Mouse (Mus musculus) spleen, adult 2 months (tissue): ENCODE measurements around the gene Sfn. TPM values are rescaled to one million over a fixed set of nuclear protein-coding genes. Genes with fewer than 3 reads are reported as not detected.

Source experiments
- DNase-seq, 2 experiments: peaks; one replicate each; pipeline versions ENCODE4 v3.0.0 to v3.0.0-alpha.2; 2012 to 2021; ENCODE audit warnings: low spot score in 2 of 2, low read depth in 1 of 2
- H3K27ac ChIP-seq: fragments of 200-500 bp; 2 replicates; pipeline ENCODE4 v1.5.1; 2012; ENCODE audit warnings: low read length, inconsistent platforms; ENCODE audit not compliant: insufficient read depth
- H3K27me3 ChIP-seq: fragments of 200-500 bp; 2 replicates; pipeline ENCODE4 v1.6.1; 2012; ENCODE audit warnings: mild to moderate bottlenecking, moderate library complexity, low read length, inconsistent platforms; ENCODE audit not compliant: control insufficient read depth, insufficient read depth
- H3K36me3 ChIP-seq: fragments of 200-500 bp; 2 replicates; pipeline ENCODE4 v1.6.1; 2012; ENCODE audit warnings: mild to moderate bottlenecking, low read length, inconsistent platforms; ENCODE audit not compliant: control insufficient read depth, insufficient read depth
- H3K4me1 ChIP-seq: fragments of 200-500 bp; 2 replicates; pipeline ENCODE4 v1.6.1; 2011; ENCODE audit warnings: inconsistent platforms; ENCODE audit not compliant: control insufficient read depth, insufficient read depth, insufficient read length
- H3K4me3 ChIP-seq: fragments of 200-500 bp; 2 replicates; pipeline ENCODE4 v1.5.1; 2011; ENCODE audit warnings: mild to moderate bottlenecking, inconsistent platforms; ENCODE audit not compliant: insufficient read depth, insufficient read length; ENCODE audit errors: extremely low read depth
- CTCF ChIP-seq: fragments of 200-500 bp; IDR thresholded peaks from 2 replicates; pipeline ENCODE4 v1.5.1; 2011; ENCODE audit warnings: mild to moderate bottlenecking, inconsistent platforms; ENCODE audit not compliant: insufficient read depth, insufficient read length, insufficient replicate concordance; ENCODE audit errors: extremely low read depth
- POLR2A ChIP-seq: fragments of 200-500 bp; IDR thresholded peaks from 2 replicates; pipeline ENCODE4 v1.6.1; 2011; ENCODE audit warnings: low read depth, low read length, inconsistent platforms
- WGBS: fragments of 180-500 bp; shearing (Covaris S2); methylation state at CpG from one replicate; pipeline ENCODE4 v1.1.7; 2018; 5-methylcytosine and 5-hydroxymethylcytosine counted together
- polyA plus RNA-seq: library from polyadenylated mRNA; depleted of rRNA; stranded (reverse); fragments of >200 nt; gene quantifications from 2 replicates; pipeline ENCODE4 v1.2.3, GENCODE M21; 2012

The Sfn gene
- polyA plus RNA-seq, 1 experiment, result 15.5 TPM

DNA sequence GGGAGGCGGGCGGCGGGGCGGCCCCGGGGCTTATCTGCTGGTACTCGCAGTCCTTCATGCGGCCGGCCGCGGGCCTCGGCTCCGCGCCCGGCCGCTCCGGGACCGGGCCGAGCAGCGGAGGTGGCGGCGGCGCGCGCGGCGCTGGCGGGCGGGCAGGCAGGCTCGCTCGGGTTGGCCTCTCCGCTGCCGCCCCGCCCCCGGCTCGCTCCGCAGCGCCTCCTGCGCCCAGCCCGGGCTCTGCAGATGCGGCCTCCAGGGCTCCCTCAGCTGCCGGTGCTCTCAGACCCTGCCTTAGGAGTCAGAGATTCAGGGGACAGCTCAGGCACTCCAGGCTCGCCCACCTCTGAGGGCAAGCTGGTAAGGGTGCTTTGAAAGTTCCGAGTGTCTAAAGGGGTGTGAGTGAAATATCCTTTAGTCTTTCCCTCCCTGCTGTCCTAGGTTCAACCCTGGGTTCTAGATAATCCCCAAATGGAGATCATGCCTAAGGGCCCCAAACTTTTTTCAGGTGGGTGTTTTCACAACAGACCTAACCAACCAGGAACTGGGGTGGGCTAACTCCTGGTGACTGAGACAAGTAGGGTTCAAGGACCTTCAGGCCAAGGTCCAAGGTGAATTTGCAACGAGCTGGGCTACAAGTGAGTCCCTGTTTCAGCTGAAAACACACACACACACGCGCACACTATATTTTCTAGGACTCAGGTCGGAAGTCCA lies 31.5 kb upstream of the Sfn start:
- H3K4me3 ChIP-seq, result peak overlapping the region; percentile 91
- H3K27ac ChIP-seq, result peak overlapping the region; percentile 92
- peak; percentile 64 to 92 for DNase-seq
- peaks cover 28% of the 10 kb centered on the region; the same call in 1 of the 2 replicates for H3K4me1 ChIP-seq
- no peaks in the 10 kb centered on the region for H3K27me3 ChIP-seq
- WGBS, result 17% methylated on average over 28 of the region's 47 CpGs
- H3K36me3 ChIP-seq, result no peaks in the 10 kb centered on the region
- TF ChIP-seq CTCF, result peak; percentile 79
- TF ChIP-seq POLR2A, result peak; percentile 6; the same call in 1 of the 2 replicates

DNA sequence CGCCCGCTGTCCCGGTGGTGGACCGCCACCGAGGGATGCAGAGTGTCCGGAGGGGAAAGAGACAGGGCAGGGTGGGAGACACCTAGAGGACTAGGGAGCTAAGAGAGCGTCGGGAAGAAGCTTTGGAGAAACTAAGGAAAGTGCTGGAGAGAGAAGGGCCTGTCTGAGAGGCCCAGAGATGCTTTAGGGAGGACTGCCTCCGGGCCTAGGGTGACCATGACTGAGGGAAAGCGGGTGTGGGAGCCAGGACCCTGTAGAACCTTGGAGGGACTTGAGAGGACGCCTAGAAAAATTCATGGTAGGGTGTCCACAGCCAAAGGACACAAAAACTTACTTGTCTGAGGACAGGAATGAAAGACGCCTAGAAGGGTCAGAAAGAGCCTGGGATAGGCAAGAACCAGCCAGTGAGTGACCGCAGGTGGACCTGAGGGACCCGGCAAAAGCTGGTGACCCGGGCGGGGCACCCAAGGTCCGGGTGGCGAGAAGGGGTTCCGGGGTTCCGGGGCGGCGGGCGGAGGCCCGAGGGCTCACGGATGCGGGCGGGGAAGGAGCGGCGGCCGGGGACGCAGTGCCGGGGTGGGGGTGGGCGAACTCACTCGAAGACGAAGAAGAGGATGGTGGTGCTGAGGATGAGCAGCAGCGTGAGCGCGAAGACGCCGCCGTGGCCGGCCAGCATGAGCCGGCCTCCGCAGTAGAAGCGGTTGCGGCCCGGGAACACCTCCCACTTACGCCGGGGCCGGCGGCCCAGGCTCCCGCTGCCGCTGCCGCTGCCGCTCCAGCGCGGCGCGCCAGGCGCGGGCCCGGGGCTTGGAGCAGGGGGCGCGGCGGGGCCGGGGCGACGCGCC lies 30.7 kb upstream of the Sfn start:
- Histone ChIP-seq H3K27ac (peak overlapping the region; percentile 92), H3K36me3 (no peaks in the 10 kb centered on the region), H3K27me3 (no peaks in the 10 kb centered on the region), H3K4me1 (peaks cover 29% of the 10 kb centered on the region; the same call in 1 of the 2 replicates), H3K4me3 (peak overlapping the region; percentile 91)
- peak in 1 of 2 experiments; percentile 44 for DNase-seq
- TF ChIP-seq CTCF (no peak), POLR2A (no peak)
- 2% methylated on average over 49 of the region's 69 CpGs for WGBS

DNA sequence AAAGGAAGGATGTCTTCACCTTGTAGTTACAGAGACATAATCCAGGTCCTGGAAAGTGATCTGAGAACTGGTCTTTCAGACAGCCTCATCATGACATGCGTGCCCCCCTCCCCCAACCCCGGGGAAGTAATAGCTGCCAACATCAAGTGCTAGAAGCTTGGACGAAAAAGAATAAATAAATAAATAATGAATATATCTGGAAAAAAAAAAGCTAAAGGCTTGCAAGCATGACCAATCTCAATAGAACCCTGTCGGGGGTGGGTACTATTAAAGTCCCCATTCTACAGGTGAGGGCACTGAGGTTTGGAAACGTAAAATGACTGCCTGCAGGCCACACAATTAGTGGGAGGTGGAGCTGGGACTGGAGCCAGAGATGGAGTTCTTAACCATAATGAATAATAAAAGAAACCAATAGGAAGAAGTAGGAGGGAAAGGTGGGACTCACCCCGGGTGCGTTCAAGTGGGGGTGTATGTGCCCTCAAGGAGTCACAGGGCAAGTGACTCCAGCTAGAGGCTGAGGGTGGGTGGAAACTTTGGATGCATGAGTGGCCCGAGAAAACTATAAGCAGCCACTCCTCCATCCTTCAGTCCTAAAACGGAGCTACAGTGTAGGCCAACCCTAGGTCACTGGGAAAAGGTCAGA lies 29.9 kb upstream of the Sfn start:
- TF ChIP-seq POLR2A (no peak), CTCF (no peak)
- peak overlapping the region; percentile 91 for H3K4me3 ChIP-seq
- WGBS, result 7% methylated on average over 9 of the region's 9 CpGs
- peaks cover 1% of the 10 kb centered on the region; the same call in 1 of the 2 replicates for H3K36me3 ChIP-seq
- H3K4me1 ChIP-seq, result peaks cover 33% of the 10 kb centered on the region
- DNase-seq, result peak in 1 of 2 experiments; percentile 45
- H3K27ac ChIP-seq, result peak overlapping the region; percentile 92
- H3K27me3 ChIP-seq, result no peaks in the 10 kb centered on the region

DNA sequence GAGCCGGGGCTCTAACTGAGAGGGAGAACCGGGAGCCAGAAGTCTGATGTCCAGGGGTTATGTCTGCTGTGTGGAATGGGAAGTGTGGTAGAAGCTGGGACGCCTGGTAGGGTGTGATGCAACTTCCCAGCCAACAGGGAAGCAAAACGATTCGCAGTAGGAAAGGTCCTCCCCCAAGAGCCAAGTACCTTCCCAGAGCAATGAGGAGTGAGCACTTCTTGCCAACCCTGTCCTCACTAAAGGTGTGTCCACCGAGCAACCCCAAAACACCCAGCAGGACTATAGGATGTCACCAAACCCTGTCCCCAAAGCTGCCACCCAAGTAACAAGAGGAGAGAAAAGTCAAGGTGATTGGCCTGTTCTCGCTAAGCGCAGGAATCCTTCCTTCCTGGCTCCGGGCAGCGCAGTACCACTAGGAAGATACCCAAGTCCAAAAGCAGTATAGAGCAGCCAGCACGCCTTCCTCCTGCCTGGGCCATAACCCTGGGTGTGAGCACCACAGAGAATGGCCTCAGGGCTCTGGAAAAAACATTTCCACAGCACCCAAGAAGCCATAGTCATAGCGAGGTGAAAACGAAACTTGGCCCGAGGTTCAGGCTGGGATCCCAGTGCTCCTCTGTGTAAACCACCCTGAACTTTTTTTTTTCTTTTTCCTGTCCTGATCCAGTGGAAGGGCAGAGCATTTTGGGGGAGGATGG lies 29.3 kb upstream of the Sfn start:
- 37% methylated on average over 14 of the region's 14 CpGs for WGBS

DNA sequence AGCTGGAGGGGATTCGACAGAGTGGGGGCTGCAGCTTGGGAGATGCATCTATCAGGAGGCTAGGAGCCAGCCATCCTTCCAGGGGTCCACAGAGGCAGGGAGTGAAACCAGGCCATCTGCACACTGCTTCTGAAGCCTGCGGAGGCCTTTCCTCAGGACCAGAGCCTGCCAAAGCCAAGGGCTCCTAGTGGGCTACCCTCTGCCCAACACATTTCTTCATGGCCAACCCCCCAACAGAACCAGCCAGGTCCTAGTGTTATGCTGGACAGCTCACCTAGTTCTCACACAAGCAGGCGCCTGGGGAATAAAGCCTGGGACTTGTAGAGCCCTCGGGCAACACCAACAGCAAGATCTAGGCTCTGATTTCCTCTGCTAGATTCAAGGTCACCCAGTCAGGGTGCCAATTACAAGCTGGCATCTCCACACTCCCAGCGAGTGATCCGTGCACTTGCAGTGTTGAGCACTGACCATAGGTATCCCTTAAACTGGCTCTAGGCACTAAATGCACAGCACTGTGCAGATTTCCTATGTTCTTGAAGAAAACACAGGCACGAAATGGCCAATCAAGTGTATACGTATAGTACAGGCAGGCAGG lies 28.5 kb upstream of the Sfn start:
- TF ChIP-seq CTCF, result no peak
- TF ChIP-seq POLR2A, result no peak
- Histone ChIP-seq H3K27ac (peak overlapping the region; percentile 81), H3K36me3 (peaks cover 8% of the 10 kb centered on the region; the same call in 1 of the 2 replicates), H3K4me1 (peaks cover 44% of the 10 kb centered on the region), H3K27me3 (no peaks in the 10 kb centered on the region), H3K4me3 (peak overlapping the region; percentile 91; the same call in 1 of the 2 replicates)
- DNase-seq, result no peak
- 87% methylated on average over 8 of the region's 8 CpGs for WGBS

More for the DNA sequence above, 29.3 kb upstream of the Sfn start:
- peaks cover 5% of the 10 kb centered on the region; the same call in 1 of the 2 replicates for H3K36me3 ChIP-seq
- peak in 1 of 2 experiments; percentile 10 for DNase-seq
- peak overlapping the region; percentile 81 for H3K27ac ChIP-seq
- TF ChIP-seq CTCF, result no peak
- TF ChIP-seq POLR2A, result no peak
- no peaks in the 10 kb centered on the region for H3K27me3 ChIP-seq
- peaks cover 40% of the 10 kb centered on the region for H3K4me1 ChIP-seq
- peak overlapping the region; percentile 91 for H3K4me3 ChIP-seq

GRCm38 (mm10) chr4:133629191-133629590 lies 27.2 kb upstream of the Sfn start:
- peaks cover 15% of the 10 kb centered on the region; the same call in 1 of the 2 replicates for H3K36me3 ChIP-seq
- WGBS, result 45% methylated on average over 7 of the region's 7 CpGs
- H3K27me3 ChIP-seq, result no peaks in the 10 kb centered on the region
- no peak overlapping the region for H3K4me3 ChIP-seq
- TF ChIP-seq CTCF (no peak), POLR2A (no peak)
- H3K27ac ChIP-seq, result peak overlapping the region; percentile 26
- peak in 1 of 2 experiments; percentile 6 for DNase-seq
- peaks cover 56% of the 10 kb centered on the region for H3K4me1 ChIP-seq
